Mouse (Mus musculus): Measurements from ENCODE around the gene Olfr15. TPM values are rescaled to one million over a fixed set of nuclear protein-coding genes. Genes with fewer than 3 reads are reported as not detected.

Olfr15 gene
- polyA plus RNA-seq, 1 experiment: not detected

GRCm38 (mm10) chr16:3872216-3873047 lies 41.8 kb downstream of the Olfr15 start, which contains the start of gene Naa60:
Naa60 (plus strand) TSS chr16:3872375.
- DNase-seq (ENCODE audit: extremely low spot score in 1 of 2, low spot score in 1 of 2): peak; percentile 80 to 89

- no peak for DNase-seq (ENCODE audit: extremely low spot score in 1 of 2, low spot score in 1 of 2)
Measured at GRCm38 (mm10) chr16:3876346-3876745, 45.7 kb downstream of the Olfr15 start.

GRCm38 (mm10) chr16:3884201-3885064 lies 53.8 kb downstream of the Olfr15 start, which contains the start of the genes Zfp597 and Gm20695:
Zfp597 (minus strand) TSS chr16:3884561.
Gm20695 (plus strand) TSS chr16:3884648.
- peak; percentile 82 to 94 for DNase-seq (ENCODE audit: extremely low spot score in 1 of 2, low spot score in 1 of 2)

- DNase-seq (ENCODE audit: extremely low spot score in 1 of 2, low spot score in 1 of 2): peak in 1 of 2 experiments; percentile 25
Measured at GRCm38 (mm10) chr16:3885065-3885670, 54.5 kb downstream of the Olfr15 start.

GRCm38 (mm10) chr16:3891621-3892295 lies 61.1 kb downstream of the Olfr15 start:
- peak in 1 of 2 experiments; percentile 39 for DNase-seq (ENCODE audit: extremely low spot score in 1 of 2, low spot score in 1 of 2)

- no peak for DNase-seq (ENCODE audit: extremely low spot score in 1 of 2, low spot score in 1 of 2)
Measured at GRCm38 (mm10) chr16:3893739-3894138, 63.1 kb downstream of the Olfr15 start.

Other genes with a start within 250 kb of the Olfr15 start
- not detected in 2 replicates for gene Olfr161, start 239.8 kb upstream of the Olfr15 start, polyA plus RNA-seq (2012; rRNA removed)
- not detected in 2 replicates for gene Mefv, start 112.8 kb upstream of the Olfr15 start, polyA plus RNA-seq (2012; rRNA removed)
- 17.0 and 18.0 TPM in 2 replicates for gene Zfp263, start 86.8 kb upstream of the Olfr15 start, polyA plus RNA-seq (2012; rRNA removed)
- 2.9 and 3.4 TPM in 2 replicates for gene Zfp174, start 16.4 kb downstream of the Olfr15 start, polyA plus RNA-seq (2012; rRNA removed)
- gene Naa60, start 41.5 kb downstream of the Olfr15 start, polyA plus RNA-seq (2012; rRNA removed): 114 and 116 TPM in 2 replicates
- 10.4 and 11.4 TPM in 2 replicates for gene Zfp597, start 53.7 kb downstream of the Olfr15 start, polyA plus RNA-seq (2012; rRNA removed)
- 0.44 and 0.76 TPM in 2 replicates for gene Gm20695, start 53.8 kb downstream of the Olfr15 start, polyA plus RNA-seq (2012; rRNA removed)
- 8.8 and 8.9 TPM in 2 replicates for gene 1700037C18Rik, start 77.8 kb downstream of the Olfr15 start, polyA plus RNA-seq (2012; rRNA removed)
- gene Cluap1, start 77.9 kb downstream of the Olfr15 start, polyA plus RNA-seq (2012; rRNA removed): 28.1 and 32.0 TPM in 2 replicates
- 2.5 and 2.6 TPM in 2 replicates for gene Nlrc3, start 145.8 kb downstream of the Olfr15 start, polyA plus RNA-seq (2012; rRNA removed)
- gene Slx4, start 172.9 kb downstream of the Olfr15 start, polyA plus RNA-seq (2012; rRNA removed): 32.6 and 33.8 TPM in 2 replicates
- 0.29 and 0.42 TPM in 2 replicates for gene Dnase1, start 206.1 kb downstream of the Olfr15 start, polyA plus RNA-seq (2012; rRNA removed)
- 73.3 and 76.6 TPM in 2 replicates for gene Trap1, start 246.9 kb downstream of the Olfr15 start, polyA plus RNA-seq (2012; rRNA removed)

Measured in frontal cortex, adult 2 months (tissue).